Mouse (Mus musculus): ENCODE data around the gene Adamtsl1.

Adamtsl1 gene

GRCm38 (mm10) chr4:86053487-86054237 lies 539.7 kb downstream of the Adamtsl1 start:
- peak; percentile 54 for DNase-seq (ENCODE audit: low spot score)

GRCm38 (mm10) chr4:86060614-86061013 lies 546.6 kb downstream of the Adamtsl1 start:
- DNase-seq (ENCODE audit: low spot score): no peak

GRCm38 (mm10) chr4:86068376-86068775 lies 554.4 kb downstream of the Adamtsl1 start:
- no peak for DNase-seq (ENCODE audit: low spot score)

- DNase-seq (ENCODE audit: low spot score): no peak
These were observed 555.1 kb downstream of the Adamtsl1 start for GRCm38 (mm10) chr4:86068875-86069718.

- no peak for DNase-seq (ENCODE audit: low spot score)
These were observed 560.9 kb downstream of the Adamtsl1 start for GRCm38 (mm10) chr4:86074871-86075270.

GRCm38 (mm10) chr4:86077355-86077754 lies 563.4 kb downstream of the Adamtsl1 start:
- DNase-seq (ENCODE audit: low spot score): no peak

GRCm38 (mm10) chr4:86077854-86078253 lies 563.9 kb downstream of the Adamtsl1 start:
- DNase-seq (ENCODE audit: low spot score): peak; percentile 44

GRCm38 (mm10) chr4:86087508-86087907 lies 573.5 kb downstream of the Adamtsl1 start:
- DNase-seq (ENCODE audit: low spot score): no peak

- no peak for DNase-seq (ENCODE audit: low spot score)
These were observed 589.2 kb downstream of the Adamtsl1 start for GRCm38 (mm10) chr4:86103207-86103606.

- DNase-seq (ENCODE audit: low spot score): no peak
These were observed 594.4 kb downstream of the Adamtsl1 start for GRCm38 (mm10) chr4:86108325-86108724.

GRCm38 (mm10) chr4:86119067-86119466 lies 605.1 kb downstream of the Adamtsl1 start:
- DNase-seq (ENCODE audit: low spot score): no peak

- no peak for DNase-seq (ENCODE audit: low spot score)
These were observed 608.5 kb downstream of the Adamtsl1 start for GRCm38 (mm10) chr4:86122431-86122830.

GRCm38 (mm10) chr4:86124374-86124773 lies 610.4 kb downstream of the Adamtsl1 start:
- peak; percentile 71 for DNase-seq (ENCODE audit: low spot score)

- no peak for DNase-seq (ENCODE audit: low spot score)
These were observed 612.7 kb downstream of the Adamtsl1 start for GRCm38 (mm10) chr4:86126636-86127035.

GRCm38 (mm10) chr4:86158551-86158950 lies 644.6 kb downstream of the Adamtsl1 start:
- DNase-seq (ENCODE audit: low spot score): no peak

GRCm38 (mm10) chr4:86159362-86159761 lies 645.4 kb downstream of the Adamtsl1 start:
- no peak for DNase-seq (ENCODE audit: low spot score)

GRCm38 (mm10) chr4:86170763-86171162 lies 656.8 kb downstream of the Adamtsl1 start:
- no peak for DNase-seq (ENCODE audit: low spot score)

GRCm38 (mm10) chr4:86171461-86171860 lies 657.5 kb downstream of the Adamtsl1 start:
- no peak for DNase-seq (ENCODE audit: low spot score)

- no peak for DNase-seq (ENCODE audit: low spot score)
These were observed 663.5 kb downstream of the Adamtsl1 start for GRCm38 (mm10) chr4:86177471-86177870.

GRCm38 (mm10) chr4:86178116-86178515 lies 664.1 kb downstream of the Adamtsl1 start:
- no peak for DNase-seq (ENCODE audit: low spot score)

GRCm38 (mm10) chr4:86183701-86184173 lies 669.8 kb downstream of the Adamtsl1 start:
- peak; percentile 15 for DNase-seq (ENCODE audit: low spot score)

- DNase-seq (ENCODE audit: low spot score): peak; percentile 44
These were observed 675.9 kb downstream of the Adamtsl1 start for GRCm38 (mm10) chr4:86189853-86190252.

GRCm38 (mm10) chr4:86191195-86191594 lies 677.2 kb downstream of the Adamtsl1 start:
- no peak for DNase-seq (ENCODE audit: low spot score)

All from layer of hippocampus, adult 11-12 months (tissue).